Mouse (Mus musculus): Measurements from ENCODE around the gene Bnc2. TPM values are rescaled to one million over a fixed set of nuclear protein-coding genes. Genes with fewer than 3 reads are reported as not detected.

The Bnc2 gene
- polyA plus RNA-seq, 1 experiment from 2014 or later = 5.8 TPM

GRCm38 (mm10) chr4:84674318-84675170, 531 bp downstream of the Bnc2 start:
- H3K9ac ChIP-seq (ENCODE audit: low read depth, low read length) = peak overlapping the region; percentile 53
- H3K9me3 ChIP-seq (ENCODE audit: control insufficient read depth) = no peaks in the 10 kb centered on the region
- ATAC-seq = peak; percentile 72
- peak overlapping the region; percentile 90 for H3K4me2 ChIP-seq (replicated peaks; ENCODE audit: low read depth)
- H3K4me1 ChIP-seq (replicated peaks; ENCODE audit: control insufficient read depth, insufficient read depth, low read length) = no peaks in the 10 kb centered on the region
- peaks cover 52% of the 10 kb centered on the region for H3K27me3 ChIP-seq (replicated peaks; ENCODE audit: control insufficient read depth, insufficient read depth, low read length)
- H3K4me3 ChIP-seq (ENCODE audit: low read depth, low read length) = peak overlapping the region; percentile 72
- H3K36me3 ChIP-seq (ENCODE audit: control insufficient read depth, insufficient read depth) = no peaks in the 10 kb centered on the region
- peak; percentile 30; the same call in 1 of the 2 replicates for TF ChIP-seq CTCF (IDR thresholded peaks at IDR 0.05; ENCODE audit: low read depth)
- peak overlapping the region; percentile 46; the same call in 1 of the 2 replicates for H3K27ac ChIP-seq (ENCODE audit: low read depth, low read length)
- under 1% methylated on average over 68 of the region's 104 CpGs for WGBS

DNA sequence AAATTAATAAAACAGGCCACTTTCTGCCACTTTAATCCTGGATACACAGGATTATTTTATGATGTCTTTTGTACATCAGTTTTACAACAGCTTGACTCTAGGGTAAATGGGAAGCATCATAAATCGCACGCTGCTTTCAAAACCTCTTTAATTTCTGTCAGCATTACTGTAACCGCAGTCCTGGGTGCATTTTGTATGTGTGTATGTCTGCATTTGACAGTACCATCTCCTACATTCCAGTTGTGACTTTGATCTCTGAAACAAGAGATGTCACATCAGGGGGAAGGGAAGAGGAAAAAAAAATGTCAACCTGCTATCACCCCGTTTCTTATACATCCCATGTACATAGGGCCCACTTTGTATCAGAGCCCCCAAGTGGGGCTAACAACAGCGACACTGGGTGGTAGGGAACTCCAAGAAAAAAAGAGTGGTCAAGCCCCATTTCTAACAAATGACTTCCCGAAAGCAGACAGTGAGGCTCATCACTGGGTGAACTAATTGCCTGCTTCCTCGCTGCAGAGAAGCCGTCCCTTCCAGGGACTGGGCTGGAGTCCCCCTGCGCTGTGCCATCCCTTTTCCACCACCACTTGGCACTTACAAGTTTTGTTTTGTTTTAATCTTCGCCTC, 1.3 kb downstream of the Bnc2 start:
- WGBS = 12% methylated on average over 10 of the region's 10 CpGs
- no peaks in the 10 kb centered on the region for H3K4me1 ChIP-seq (replicated peaks; ENCODE audit: control insufficient read depth, insufficient read depth, low read length)
- H3K27ac ChIP-seq (ENCODE audit: low read depth, low read length) = no peak overlapping the region
- H3K9me3 ChIP-seq (ENCODE audit: control insufficient read depth) = no peaks in the 10 kb centered on the region
- peak overlapping the region; percentile 53; the same call in 1 of the 2 replicates for H3K9ac ChIP-seq (ENCODE audit: low read depth, low read length)
- H3K36me3 ChIP-seq (ENCODE audit: control insufficient read depth, insufficient read depth) = no peaks in the 10 kb centered on the region
- peak; percentile 32; the same call in 1 of the 2 replicates for TF ChIP-seq CTCF (IDR thresholded peaks at IDR 0.05; ENCODE audit: low read depth)
- peak overlapping the region; percentile 72 for H3K4me3 ChIP-seq (ENCODE audit: low read depth, low read length)
- no peak for ATAC-seq
- H3K4me2 ChIP-seq (replicated peaks; ENCODE audit: low read depth) = peak overlapping the region; percentile 90
- H3K27me3 ChIP-seq (replicated peaks; ENCODE audit: control insufficient read depth, insufficient read depth, low read length) = peaks cover 47% of the 10 kb centered on the region

DNA sequence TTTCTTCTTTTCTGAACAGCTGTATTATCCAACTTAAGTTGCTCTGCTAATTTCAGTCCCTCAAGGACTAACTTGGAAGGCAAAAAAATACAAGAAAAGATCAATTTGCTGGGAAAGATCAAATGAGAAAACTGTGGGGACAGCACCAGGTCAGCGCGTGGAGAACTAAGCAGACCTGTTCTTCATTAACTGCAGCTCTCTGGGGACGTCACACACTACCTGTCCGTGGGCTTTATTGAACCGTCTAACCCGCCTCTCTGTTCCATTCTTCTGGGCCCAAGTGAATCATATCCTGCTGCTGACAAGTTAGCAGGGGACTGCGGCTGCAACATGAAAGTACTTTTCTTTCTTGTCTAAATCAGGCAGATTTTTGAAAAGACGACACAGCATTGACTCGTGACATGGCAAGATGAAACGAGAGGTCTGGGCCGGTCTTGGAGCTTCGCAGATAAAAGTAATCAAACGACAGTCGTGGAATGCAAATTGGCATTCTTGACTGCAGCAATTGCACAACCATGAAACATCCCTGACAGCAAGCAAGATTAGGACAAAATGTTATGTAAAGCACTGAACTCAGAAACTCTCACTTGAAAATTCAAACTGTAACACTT, 2.8 kb downstream of the Bnc2 start:
- Histone ChIP-seq H3K4me1 (replicated peaks; ENCODE audit: control insufficient read depth, insufficient read depth, low read length) (no peaks in the 10 kb centered on the region), H3K9me3 (ENCODE audit: control insufficient read depth) (no peaks in the 10 kb centered on the region), H3K9ac (ENCODE audit: low read depth, low read length) (no peak overlapping the region), H3K27ac (ENCODE audit: low read depth, low read length) (no peak overlapping the region), H3K4me3 (ENCODE audit: low read depth, low read length) (no peak overlapping the region), H3K27me3 (replicated peaks; ENCODE audit: control insufficient read depth, insufficient read depth, low read length) (peaks cover 41% of the 10 kb centered on the region), H3K4me2 (replicated peaks; ENCODE audit: low read depth) (peak overlapping the region; percentile 90; the same call in 1 of the 2 replicates), H3K36me3 (ENCODE audit: control insufficient read depth, insufficient read depth) (no peaks in the 10 kb centered on the region)
- no peak for ATAC-seq
- TF ChIP-seq CTCF (IDR thresholded peaks at IDR 0.05; ENCODE audit: low read depth) = no peak
- WGBS = 12% methylated on average over 14 of the region's 14 CpGs

- Histone ChIP-seq H3K9me3 (ENCODE audit: control insufficient read depth) (no peaks in the 10 kb centered on the region), H3K9ac (ENCODE audit: low read depth, low read length) (no peak overlapping the region), H3K27ac (ENCODE audit: low read depth, low read length) (no peak overlapping the region), H3K4me3 (ENCODE audit: low read depth, low read length) (no peak overlapping the region), H3K36me3 (ENCODE audit: control insufficient read depth, insufficient read depth) (no peaks in the 10 kb centered on the region), H3K4me2 (replicated peaks; ENCODE audit: low read depth) (no peak overlapping the region), H3K27me3 (replicated peaks; ENCODE audit: control insufficient read depth, insufficient read depth, low read length) (peaks cover 28% of the 10 kb centered on the region), H3K4me1 (replicated peaks; ENCODE audit: control insufficient read depth, insufficient read depth, low read length) (no peaks in the 10 kb centered on the region)
- 45% methylated on average over 1 of the region's 1 CpGs for WGBS
- no peak for TF ChIP-seq CTCF (IDR thresholded peaks at IDR 0.05; ENCODE audit: low read depth)
- no peak for ATAC-seq
Measured at GRCm38 (mm10) chr4:84670996-84671395, 4.1 kb downstream of the Bnc2 start.

- Histone ChIP-seq H3K4me2 (replicated peaks; ENCODE audit: low read depth) (no peak overlapping the region), H3K4me3 (ENCODE audit: low read depth, low read length) (no peak overlapping the region), H3K27ac (ENCODE audit: low read depth, low read length) (no peak overlapping the region), H3K9me3 (ENCODE audit: control insufficient read depth) (no peaks in the 10 kb centered on the region), H3K36me3 (ENCODE audit: control insufficient read depth, insufficient read depth) (no peaks in the 10 kb centered on the region), H3K27me3 (replicated peaks; ENCODE audit: control insufficient read depth, insufficient read depth, low read length) (peaks cover 16% of the 10 kb centered on the region), H3K9ac (ENCODE audit: low read depth, low read length) (no peak overlapping the region), H3K4me1 (replicated peaks; ENCODE audit: control insufficient read depth, insufficient read depth, low read length) (no peaks in the 10 kb centered on the region)
- TF ChIP-seq CTCF (IDR thresholded peaks at IDR 0.05; ENCODE audit: low read depth) = no peak
- 52% methylated on average over 5 of the region's 5 CpGs for WGBS
- no peak for ATAC-seq
Measured at GRCm38 (mm10) chr4:84669650-84670049, 5.4 kb downstream of the Bnc2 start.
